Mouse (Mus musculus): ENCODE measurements around the gene B4galnt4. TPM values are rescaled to one million over a fixed set of nuclear protein-coding genes. Genes with fewer than 3 reads are reported as not detected.
"Not testable (repeated sequence)": the region's sequence is repeated elsewhere in the genome, so short reads cannot be mapped to it uniquely, and the experiment has no call there.

B4galnt4 gene
- total and polyA plus RNA-seq, 2 experiments from 2014 or later, result 47.4 to 163 TPM

DNA sequence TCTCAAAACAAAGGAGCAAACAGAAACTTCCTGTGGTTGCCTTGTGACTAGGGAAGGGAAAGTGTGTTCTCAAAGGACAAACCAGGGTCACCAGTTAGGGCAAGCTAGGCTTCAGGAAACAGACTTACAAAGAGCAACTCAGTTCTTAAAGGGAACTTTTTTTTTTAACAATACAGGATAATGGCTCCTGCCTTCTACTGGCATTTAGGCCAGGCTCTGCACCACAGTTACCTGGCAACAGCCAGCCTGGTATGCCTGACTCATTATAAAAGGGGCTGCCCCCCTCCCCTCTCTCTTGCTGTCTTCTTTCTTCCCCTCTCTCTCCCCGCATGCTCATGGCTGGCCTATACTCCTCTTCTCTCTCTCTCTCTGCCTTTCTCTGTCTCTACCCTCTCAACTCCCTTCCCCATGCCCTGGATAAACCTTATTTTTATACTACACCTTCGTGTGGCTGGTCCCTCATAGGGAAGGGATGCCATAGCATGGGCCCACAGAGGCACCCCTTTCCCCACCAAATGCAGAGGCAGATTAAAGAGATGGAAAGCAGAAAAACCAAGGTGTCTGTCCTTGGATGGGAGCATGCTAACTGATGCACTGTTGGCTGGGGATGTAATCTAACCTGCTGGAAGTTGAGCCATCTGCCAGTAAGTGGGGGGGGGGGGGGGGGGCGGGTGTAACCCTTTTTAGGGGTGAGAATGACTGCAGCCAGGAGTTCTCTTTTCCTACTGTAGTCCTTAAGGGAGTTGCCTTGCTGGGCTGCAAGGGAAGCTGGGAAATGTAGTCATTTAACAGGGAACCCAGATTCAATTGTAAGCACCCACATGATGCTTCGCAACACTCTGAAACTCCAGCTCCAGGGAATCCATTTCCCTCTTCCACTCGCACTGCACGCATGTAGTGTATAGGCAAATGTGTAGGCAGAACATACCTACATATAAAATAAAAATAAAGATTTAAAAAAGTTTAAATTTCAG, 35.8 kb upstream of the B4galnt4 start:
- Histone ChIP-seq H3K27ac (ENCODE audit: low read depth, low read length) (peak overlapping the region; percentile 54; the same call in 1 of the 2 replicates), H3K4me3 (ENCODE audit: low read depth, low read length) (no peak overlapping the region), H3K9me3 (ENCODE audit: low read length) (no peaks in the 10 kb centered on the region), H3K36me3 (ENCODE audit: insufficient read depth) (no peaks in the 10 kb centered on the region), H3K4me1 (ENCODE audit: insufficient read depth) (no peaks in the 10 kb centered on the region), H3K4me2 (ENCODE audit: low read depth) (no peak overlapping the region), H3K9ac (no peak overlapping the region), H3K27me3 (ENCODE audit: insufficient read depth, low read length) (no peaks in the 10 kb centered on the region)
- ATAC-seq (peak; percentile 78), DNase-seq (peak; percentile 43)
- no peak for TF ChIP-seq CTCF (IDR thresholded peaks at IDR 0.05; ENCODE audit: low read depth)
- 9% methylated on average over 6 of the region's 6 CpGs for WGBS

DNA sequence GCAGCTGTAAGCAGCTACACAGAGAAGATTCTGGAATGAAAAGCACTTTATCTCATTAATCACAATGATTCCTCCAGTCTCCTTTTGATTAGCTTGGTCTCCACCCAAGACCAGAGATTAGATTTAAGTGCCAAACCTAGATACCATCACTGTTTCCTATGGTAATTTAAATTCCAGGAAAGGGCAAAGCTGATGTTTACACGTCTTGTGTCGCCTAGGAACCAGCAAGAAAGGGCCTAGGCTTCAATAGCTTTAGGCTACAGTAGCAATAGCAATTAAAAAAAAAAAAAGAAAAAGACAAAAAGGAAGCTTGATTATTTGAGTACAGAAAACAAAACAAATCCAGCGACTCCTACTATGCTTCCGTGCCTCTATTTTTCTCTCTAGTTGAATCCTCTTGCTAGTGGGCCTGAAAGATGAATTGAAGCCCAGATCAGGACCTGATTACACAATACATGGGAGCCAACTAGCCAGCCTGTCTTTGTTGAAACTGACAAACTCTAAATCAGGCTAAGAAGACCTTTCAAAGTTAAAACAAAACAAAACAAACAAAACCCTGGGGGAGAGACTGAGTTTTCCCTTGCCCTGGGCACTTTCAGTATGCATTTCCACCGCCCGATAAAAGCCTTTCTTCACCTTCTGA, 34.7 kb upstream of the B4galnt4 start:
- no peaks in the 10 kb centered on the region for H3K36me3 ChIP-seq (ENCODE audit: insufficient read depth)
- DNase-seq (peak; percentile 13), ATAC-seq (peak; percentile 50; the same call in 1 of the 2 replicates)
- H3K4me1 ChIP-seq (ENCODE audit: insufficient read depth), result no peaks in the 10 kb centered on the region
- peak overlapping the region; percentile 70 for H3K27ac ChIP-seq (ENCODE audit: low read depth, low read length)
- TF ChIP-seq CTCF (IDR thresholded peaks at IDR 0.05; ENCODE audit: low read depth), result no peak
- no peaks in the 10 kb centered on the region for H3K27me3 ChIP-seq (ENCODE audit: insufficient read depth, low read length)
- H3K4me2 ChIP-seq (ENCODE audit: low read depth), result no peak overlapping the region
- no peak overlapping the region for H3K4me3 ChIP-seq (ENCODE audit: low read depth, low read length)
- H3K9ac ChIP-seq, result no peak overlapping the region
- no peaks in the 10 kb centered on the region for H3K9me3 ChIP-seq (ENCODE audit: low read length)
- WGBS, result 4% methylated on average over 6 of the region's 6 CpGs

DNA sequence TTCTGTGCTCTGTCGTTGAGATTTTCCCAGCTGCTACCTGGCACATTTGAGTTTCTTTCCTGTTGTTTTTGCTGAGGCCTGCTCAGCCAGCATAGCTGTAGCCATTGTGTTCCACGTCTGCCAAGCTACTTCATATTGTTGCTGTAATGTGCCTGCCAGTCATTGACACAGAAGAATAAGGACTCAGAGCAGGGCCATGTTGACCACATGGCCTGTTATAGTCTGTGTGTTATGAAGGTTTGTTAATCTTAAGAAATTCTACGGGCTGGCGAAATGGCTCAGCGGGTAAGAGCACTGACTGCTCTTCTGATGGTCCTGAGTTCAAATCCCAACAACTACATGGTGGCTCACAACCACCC, 34.2 kb upstream of the B4galnt4 start:
- TF ChIP-seq CTCF (IDR thresholded peaks at IDR 0.05; ENCODE audit: low read depth), result no peak
- H3K27me3 ChIP-seq (ENCODE audit: insufficient read depth, low read length), result no peaks in the 10 kb centered on the region
- no peaks in the 10 kb centered on the region for H3K4me1 ChIP-seq (ENCODE audit: insufficient read depth)
- H3K4me3 ChIP-seq (ENCODE audit: low read depth, low read length), result no peak overlapping the region
- peak overlapping the region; percentile 70; the same call in 1 of the 2 replicates for H3K27ac ChIP-seq (ENCODE audit: low read depth, low read length)
- peak; percentile 18 for DNase-seq
- H3K4me2 ChIP-seq (ENCODE audit: low read depth), result no peak overlapping the region
- WGBS, result 17% methylated on average over 5 of the region's 5 CpGs
- peak; percentile 50; the same call in 1 of the 2 replicates for ATAC-seq
- H3K9me3 ChIP-seq (ENCODE audit: low read length), result no peaks in the 10 kb centered on the region
- no peaks in the 10 kb centered on the region for H3K36me3 ChIP-seq (ENCODE audit: insufficient read depth)
- no peak overlapping the region for H3K9ac ChIP-seq

DNA sequence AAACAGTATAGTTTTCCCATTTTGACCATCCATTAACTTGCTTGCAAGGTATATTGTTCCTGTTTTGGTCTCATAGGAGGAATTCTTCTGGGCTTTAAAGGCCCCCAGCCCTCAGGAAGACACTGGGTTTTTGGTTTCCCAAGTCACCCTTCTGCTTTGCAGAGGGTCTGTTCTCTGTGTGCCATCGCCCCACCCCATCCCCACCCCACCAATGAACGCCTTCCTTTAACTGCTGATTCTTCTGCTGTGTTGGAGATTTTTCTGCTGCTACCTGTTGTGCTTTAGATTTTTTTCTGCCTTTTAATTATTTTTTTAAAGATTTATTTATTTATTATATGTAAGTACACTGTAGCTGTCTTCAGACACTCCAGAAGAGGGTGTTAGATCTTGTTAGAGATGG, 32.1 kb upstream of the B4galnt4 start, which contains the start of gene Gm17387:
Gene Gm17387, plus strand, starts transcription at position 301 of the 400 bp plus-strand sequence.
- no peaks in the 10 kb centered on the region for H3K27me3 ChIP-seq (ENCODE audit: insufficient read depth, low read length)
- H3K9ac ChIP-seq, result no peak within 1 kb of the TSS
- no peaks in the 10 kb centered on the region for H3K36me3 ChIP-seq (ENCODE audit: insufficient read depth)
- WGBS, result 90% methylated on average over 2 of the region's 2 CpGs
- H3K4me2 ChIP-seq (ENCODE audit: low read depth), result no peak within 1 kb of the TSS
- no peak for ATAC-seq
- no peak within 1 kb of the TSS for H3K27ac ChIP-seq (ENCODE audit: low read depth, low read length)
- TF ChIP-seq CTCF (IDR thresholded peaks at IDR 0.05; ENCODE audit: low read depth), result no peak
- H3K9me3 ChIP-seq (ENCODE audit: low read length), result no peaks in the 10 kb centered on the region
- no peaks in the 10 kb centered on the region for H3K4me1 ChIP-seq (ENCODE audit: insufficient read depth)
- H3K4me3 ChIP-seq (ENCODE audit: low read depth, low read length), result no peak within 1 kb of the TSS
- no peak for DNase-seq

DNA sequence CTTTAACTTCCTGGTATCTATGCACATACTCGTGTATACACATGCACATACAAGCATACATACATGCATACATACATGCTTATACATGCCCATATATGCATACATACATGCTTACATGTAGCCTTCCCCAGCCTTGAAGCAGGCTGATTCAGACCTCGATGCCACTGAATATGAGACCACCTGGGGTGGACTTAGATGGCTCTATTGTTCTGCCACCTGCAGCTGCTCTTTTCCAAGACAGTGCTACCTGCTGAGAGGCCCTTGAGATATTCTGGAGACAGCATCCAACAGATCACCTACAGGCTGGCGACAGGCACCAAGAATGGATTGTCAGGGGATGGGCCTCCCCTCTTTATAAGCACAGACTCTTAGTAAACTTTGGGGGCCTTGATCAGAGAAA, 30.5 kb upstream of the B4galnt4 start:
- H3K9ac ChIP-seq, result no peak overlapping the region
- no peak overlapping the region for H3K4me2 ChIP-seq (ENCODE audit: low read depth)
- no peaks in the 10 kb centered on the region for H3K4me1 ChIP-seq (ENCODE audit: insufficient read depth)
- ATAC-seq, result no peak
- no peak overlapping the region for H3K4me3 ChIP-seq (ENCODE audit: low read depth, low read length)
- TF ChIP-seq CTCF (IDR thresholded peaks at IDR 0.05; ENCODE audit: low read depth), result no peak
- 35% methylated on average over 3 of the region's 3 CpGs for WGBS
- no peak overlapping the region for H3K27ac ChIP-seq (ENCODE audit: low read depth, low read length)
- no peaks in the 10 kb centered on the region for H3K36me3 ChIP-seq (ENCODE audit: insufficient read depth)
- DNase-seq, result no peak
- no peaks in the 10 kb centered on the region for H3K9me3 ChIP-seq (ENCODE audit: low read length)
- H3K27me3 ChIP-seq (ENCODE audit: insufficient read depth, low read length), result no peaks in the 10 kb centered on the region

DNA sequence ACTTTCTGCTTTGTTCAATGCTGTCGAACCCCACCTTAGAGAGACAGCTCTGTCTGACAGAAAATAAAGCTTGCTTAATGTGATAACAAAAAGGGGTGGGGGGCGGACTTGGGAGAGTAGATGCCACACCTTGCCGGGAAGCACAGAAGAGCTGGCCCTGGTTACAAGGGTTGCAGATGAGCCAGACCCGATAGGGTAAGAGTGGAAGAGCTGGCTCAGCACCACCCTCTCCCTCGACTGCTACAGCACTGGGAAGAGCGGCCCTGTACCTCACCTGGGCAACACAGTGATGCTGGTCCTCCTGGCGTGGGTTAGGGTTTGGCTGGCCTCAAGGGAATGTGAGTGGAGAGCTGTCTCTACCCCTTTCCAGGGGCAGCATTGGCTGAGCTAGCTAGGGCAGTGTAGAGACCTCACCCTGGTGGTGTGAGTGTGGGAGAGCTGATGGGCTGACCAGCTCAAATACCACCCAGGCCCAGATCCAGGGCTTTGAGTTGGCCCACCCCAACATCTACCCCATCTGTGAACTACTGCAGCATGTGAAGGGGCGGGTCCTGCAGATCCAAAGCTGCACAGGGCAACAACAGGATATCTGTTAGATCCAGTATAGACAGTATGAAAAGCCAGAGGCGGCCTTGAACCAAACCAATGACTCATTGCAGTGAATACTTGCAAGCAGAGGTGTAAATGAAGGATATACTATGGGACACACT, 28.3 kb upstream of the B4galnt4 start:
- DNase-seq (no peak), ATAC-seq (no peak)
- H3K27me3 ChIP-seq (ENCODE audit: insufficient read depth, low read length), result no peaks in the 10 kb centered on the region
- H3K9ac ChIP-seq, result no peak overlapping the region
- H3K4me1 ChIP-seq (ENCODE audit: insufficient read depth), result no peaks in the 10 kb centered on the region
- no peak overlapping the region for H3K4me3 ChIP-seq (ENCODE audit: low read depth, low read length)
- no peak overlapping the region for H3K27ac ChIP-seq (ENCODE audit: low read depth, low read length)
- H3K36me3 ChIP-seq (ENCODE audit: insufficient read depth), result no peaks in the 10 kb centered on the region
- no peaks in the 10 kb centered on the region for H3K9me3 ChIP-seq (ENCODE audit: low read length)
- TF ChIP-seq CTCF (IDR thresholded peaks at IDR 0.05; ENCODE audit: low read depth), result no peak
- WGBS, result 83% methylated on average over 9 of the region's 9 CpGs
- H3K4me2 ChIP-seq (ENCODE audit: low read depth), result no peak overlapping the region

DNA sequence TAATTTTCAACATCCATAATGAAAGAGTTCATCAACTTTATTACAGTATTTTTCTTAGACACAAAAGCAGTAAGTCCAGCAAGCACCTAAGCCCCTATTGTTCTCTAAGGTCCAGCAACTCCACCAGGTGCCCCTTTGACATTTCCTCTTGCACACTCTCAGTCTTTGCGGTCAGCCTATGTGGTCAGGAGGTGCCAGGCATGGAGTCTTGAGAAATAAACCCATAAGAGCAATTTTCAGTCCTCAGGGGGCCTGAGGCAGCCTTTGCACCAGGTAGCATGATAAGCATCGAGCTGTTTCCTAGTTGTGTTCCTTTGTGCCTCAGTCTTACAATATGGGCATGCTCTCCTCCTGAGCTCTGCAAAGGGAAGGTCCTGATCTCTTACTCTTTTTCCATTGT, 24.3 kb upstream of the B4galnt4 start:
- not testable (repeated sequence) for H3K4me2 ChIP-seq (ENCODE audit: low read depth); H3K4me1 ChIP-seq (ENCODE audit: insufficient read depth); DNase-seq; H3K36me3 ChIP-seq (ENCODE audit: insufficient read depth); H3K4me3 ChIP-seq (ENCODE audit: low read depth, low read length); ATAC-seq; H3K27ac ChIP-seq (ENCODE audit: low read depth, low read length); H3K9me3 ChIP-seq (ENCODE audit: low read length); H3K9ac ChIP-seq; H3K27me3 ChIP-seq (ENCODE audit: insufficient read depth, low read length)
- 93% methylated on average over 1 of the region's 2 CpGs for WGBS
